Mouse (Mus musculus): Measurements from ENCODE around the gene Tbc1d22a.

GRCm38 (mm10) chr15:86422858-86423257 lies 208.6 kb downstream of the Tbc1d22a start:
- no peak for TF ChIP-seq CTCF (IDR thresholded peaks at IDR 0.05; ENCODE audit: borderline replicate concordance, insufficient read depth, low read length)
- no peak for TF ChIP-seq POLR2A (IDR thresholded peaks at IDR 0.05; ENCODE audit: low read depth, low read length)
